Mouse (Mus musculus): ENCODE measurements around the gene Tiam1.

Gene Tiam1

DNA sequence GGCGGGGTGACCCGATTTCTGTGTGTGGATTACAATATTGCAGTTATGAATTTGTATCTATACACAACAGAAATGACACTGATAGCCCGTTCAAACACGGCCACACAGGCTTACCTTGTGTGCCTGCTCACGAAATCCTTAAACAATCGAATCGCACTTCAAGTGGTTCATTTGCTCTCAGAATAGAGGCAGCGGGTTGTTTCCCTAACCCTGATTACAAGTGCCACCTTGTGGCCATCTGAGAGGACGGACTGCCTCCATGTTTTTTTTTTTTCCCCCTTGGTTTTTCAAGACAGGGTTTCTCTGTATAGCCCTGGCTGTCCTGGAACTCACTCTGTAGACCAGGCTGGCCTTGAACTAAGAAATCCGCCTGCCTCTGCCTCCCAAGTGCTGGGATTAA lies 312.4 kb downstream of the Tiam1 start:
- ChIA-PET POLR2A (interaction anchor here in 2 of 4 experiments (1.0 to 1.4 kb wide), 2 partner anchors 389 kb away, joined by 3 read pairs; partner anchors contain the start of gene Sod1 (in 1 of the 2)), CTCF (interaction anchor here (0.6 to 2.1 kb wide), 9 partner anchors 10 to 339 kb away, joined by 3 to 13 read pairs (median 3); no protein-coding TSS in a partner anchor)

DNA sequence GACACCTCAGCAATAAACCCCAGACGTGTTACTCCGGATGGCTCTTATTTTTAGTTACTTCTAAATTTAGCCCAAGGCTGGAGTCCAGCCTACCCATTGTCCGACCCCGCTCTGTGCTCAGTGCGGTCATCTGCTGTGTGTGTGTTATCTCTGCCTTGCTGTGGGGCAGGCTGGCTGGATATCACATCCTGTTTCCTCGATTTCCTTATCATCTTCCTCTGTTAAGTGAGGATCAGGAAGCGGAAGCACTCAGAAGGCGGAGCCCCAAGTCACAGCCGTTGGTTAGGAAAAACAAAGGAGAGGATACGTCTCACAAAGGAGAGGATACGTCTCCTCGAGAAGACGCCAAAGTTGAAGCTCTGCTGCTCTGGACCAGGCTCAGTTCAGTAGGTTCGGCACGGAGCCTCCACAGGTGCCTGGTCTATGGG lies 313.3 kb downstream of the Tiam1 start:
- ChIA-PET CTCF (interaction anchor here in 2 of 4 experiments (0.5 to 1.0 kb wide), 4 partner anchors 35 to 60 kb away, joined by 3 to 4 read pairs (median 4); no protein-coding TSS in a partner anchor), POLR2A (no interaction called here)

GRCm38 (mm10) chr16:89827496-89828125 lies 316.0 kb downstream of the Tiam1 start:
- ChIA-PET CTCF (interaction anchor here in 1 of 4 experiments (0.6 to 1.7 kb wide), 2 partner anchors 52 to 53 kb away, joined by 4 read pairs; no protein-coding TSS in a partner anchor), POLR2A (interaction anchor here in 2 of 4 experiments (0.9 to 1.1 kb wide), 2 partner anchors 10 to 393 kb away, joined by 3 read pairs; partner anchors contain the start of gene Sod1 (in 1 of the 2))

DNA sequence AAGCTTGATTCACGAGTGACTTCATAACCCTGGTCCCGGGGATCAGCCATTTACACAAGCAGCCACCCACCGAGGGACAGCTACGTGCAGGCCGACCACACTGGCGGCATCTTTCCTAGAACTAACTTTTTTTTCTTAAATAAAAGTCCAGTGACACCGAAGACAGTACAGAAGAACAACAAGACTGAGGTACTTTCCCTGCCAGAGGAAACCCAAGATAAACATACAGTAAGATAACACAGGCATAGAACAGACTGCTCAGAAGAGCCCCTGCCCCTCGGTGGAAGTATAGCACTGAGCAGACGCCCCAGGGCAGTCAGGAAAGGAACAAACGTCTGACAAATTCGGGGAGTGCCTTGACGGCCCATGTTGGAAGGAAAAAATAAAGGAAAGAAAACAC lies 317.7 kb downstream of the Tiam1 start:
- ChIA-PET CTCF (interaction anchor here in 1 of 4 experiments (1.0 kb wide), 1 partner anchor 360 kb away, joined by 3 read pairs; no protein-coding TSS in a partner anchor), POLR2A (interaction anchor here in 1 of 4 experiments (0.6 kb wide), 1 partner anchor 346 kb away, joined by 3 read pairs; no protein-coding TSS in a partner anchor)

- CTCF ChIA-PET = interaction anchor here in 1 of 4 experiments (0.6 kb wide), 1 partner anchor 14 kb away, joined by 3 read pairs; no protein-coding TSS in a partner anchor
- POLR2A ChIA-PET = no interaction called here
These were observed 320.7 kb downstream of the Tiam1 start for GRCm38 (mm10) chr16:89822882-89823281.

DNA sequence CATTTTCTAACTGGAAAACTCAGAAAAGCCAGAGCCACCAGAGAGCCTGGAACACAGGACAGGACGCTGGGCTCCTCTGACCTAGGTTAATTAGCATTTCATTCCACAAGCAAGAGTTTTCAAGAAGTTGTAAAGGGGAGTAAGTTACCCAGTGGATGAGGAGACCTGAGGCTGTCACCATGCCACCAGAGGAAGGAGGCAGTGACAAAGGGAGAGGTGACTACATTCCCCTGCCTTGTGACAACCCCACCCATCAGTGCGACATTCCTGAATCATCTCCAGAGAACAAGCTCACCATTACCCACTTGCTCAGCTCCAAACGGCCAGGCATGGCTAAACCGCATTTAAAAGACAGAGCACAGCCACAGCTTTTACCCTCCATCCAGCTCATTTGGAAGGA lies 324.9 kb downstream of the Tiam1 start:
- ChIA-PET POLR2A (interaction anchor here in 2 of 4 experiments (0.9 to 1.0 kb wide), 2 partner anchors 170 to 402 kb away, joined by 3 to 4 read pairs; partner anchors contain the start of gene Sod1 (in 1 of the 2)), CTCF (no interaction called here)

GRCm38 (mm10) chr16:89817861-89818630 lies 325.5 kb downstream of the Tiam1 start:
- ChIA-PET CTCF (interaction anchor here in 2 of 4 experiments (0.9 to 1.7 kb wide), 3 partner anchors 39 to 368 kb away, joined by 3 to 4 read pairs (median 3); no protein-coding TSS in a partner anchor), POLR2A (interaction anchor here in 3 of 4 experiments (0.6 to 1.5 kb wide), 6 partner anchors 10 to 402 kb away, joined by 3 to 4 read pairs (median 3); partner anchors contain the start of gene Sod1 (in 2 of the 3))

GRCm38 (mm10) chr16:89817301-89817700 lies 326.3 kb downstream of the Tiam1 start:
- POLR2A ChIA-PET = interaction anchor here in 3 of 4 experiments (0.6 to 1.9 kb wide), 9 partner anchors 10 to 403 kb away, joined by 3 to 4 read pairs (median 3); partner anchors contain the start of gene Sod1 (in 3 of the 3)

DNA sequence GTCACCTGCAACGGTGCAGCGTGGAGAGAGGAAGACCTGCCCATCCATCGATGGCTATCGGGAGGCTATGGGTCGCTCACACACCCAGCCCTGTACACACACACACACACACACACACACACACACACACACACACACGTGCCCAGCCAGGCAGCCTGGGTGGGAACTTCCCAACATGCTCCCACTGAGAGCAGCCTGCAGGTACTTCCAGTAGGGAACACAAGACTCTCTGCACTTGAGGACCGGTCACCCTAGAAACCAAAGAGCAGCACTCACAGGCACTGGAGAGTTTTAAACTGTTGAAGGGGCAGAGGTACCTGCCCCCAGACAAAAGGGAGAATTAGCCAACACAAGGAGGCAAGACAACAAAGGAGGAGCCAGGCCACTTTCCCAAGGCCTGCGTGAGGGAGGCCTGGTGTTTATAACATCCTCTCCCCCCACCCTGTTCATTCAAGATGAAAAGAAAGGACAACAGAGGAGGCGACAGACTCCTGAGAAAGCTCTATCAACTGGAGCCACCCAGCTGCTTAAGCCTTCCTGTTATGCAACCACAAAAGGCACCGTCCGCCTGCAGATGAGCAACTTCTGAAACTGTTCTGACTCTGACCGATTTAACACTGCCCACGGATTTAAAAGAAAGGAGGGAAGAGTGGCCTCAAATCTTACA lies 326.9 kb downstream of the Tiam1 start:
- CTCF ChIA-PET = interaction anchor here in 3 of 4 experiments (0.5 to 1.7 kb wide), 5 partner anchors 21 to 370 kb away, joined by 3 to 14 read pairs (median 4); no protein-coding TSS in a partner anchor
- POLR2A ChIA-PET = interaction anchor here in 3 of 4 experiments (0.8 to 1.9 kb wide), 8 partner anchors 11 to 404 kb away, joined by 3 to 4 read pairs (median 3); partner anchors contain the start of gene Sod1 (in 3 of the 3)

More at GRCm38 (mm10) chr16:89817301-89817700, 326.3 kb downstream of the Tiam1 start:
- CTCF ChIA-PET = interaction anchor here in 2 of 4 experiments (0.9 to 1.7 kb wide), 3 partner anchors 38 to 369 kb away, joined by 3 to 4 read pairs (median 3); no protein-coding TSS in a partner anchor

DNA sequence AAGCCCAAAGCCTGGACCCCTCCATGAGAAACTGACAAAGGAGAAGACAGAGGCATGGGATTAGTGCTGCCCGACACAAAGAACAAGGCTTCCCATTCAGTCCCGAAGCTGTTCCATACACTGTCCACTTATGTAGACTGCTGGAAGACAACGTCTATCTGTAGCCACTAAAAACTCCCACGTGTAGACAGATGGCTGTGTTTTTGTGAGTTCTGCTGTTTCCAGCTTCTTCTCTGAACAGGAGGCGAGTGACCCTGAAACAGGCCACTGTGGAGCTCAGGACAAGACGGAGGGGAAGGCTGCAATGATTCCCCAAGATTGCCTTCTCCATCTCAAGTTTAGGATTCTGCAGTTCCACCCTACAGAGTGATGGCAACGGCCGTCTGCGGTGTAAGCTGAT lies 330.0 kb downstream of the Tiam1 start:
- ChIA-PET POLR2A (interaction anchor here in 1 of 4 experiments (0.8 kb wide), 1 partner anchor 384 kb away, joined by 3 read pairs; no protein-coding TSS in a partner anchor), CTCF (interaction anchor here in 1 of 4 experiments (0.7 kb wide), 1 partner anchor 10 kb away, joined by 6 read pairs; no protein-coding TSS in a partner anchor)

GRCm38 (mm10) chr16:89812891-89813290 lies 330.7 kb downstream of the Tiam1 start:
- POLR2A ChIA-PET = interaction anchor here in 1 of 4 experiments (0.8 kb wide), 1 partner anchor 385 kb away, joined by 3 read pairs; no protein-coding TSS in a partner anchor
- CTCF ChIA-PET = no interaction called here

- CTCF ChIA-PET = no interaction called here
- POLR2A ChIA-PET = no interaction called here
These were observed 333.2 kb downstream of the Tiam1 start for GRCm38 (mm10) chr16:89810398-89810797.

DNA sequence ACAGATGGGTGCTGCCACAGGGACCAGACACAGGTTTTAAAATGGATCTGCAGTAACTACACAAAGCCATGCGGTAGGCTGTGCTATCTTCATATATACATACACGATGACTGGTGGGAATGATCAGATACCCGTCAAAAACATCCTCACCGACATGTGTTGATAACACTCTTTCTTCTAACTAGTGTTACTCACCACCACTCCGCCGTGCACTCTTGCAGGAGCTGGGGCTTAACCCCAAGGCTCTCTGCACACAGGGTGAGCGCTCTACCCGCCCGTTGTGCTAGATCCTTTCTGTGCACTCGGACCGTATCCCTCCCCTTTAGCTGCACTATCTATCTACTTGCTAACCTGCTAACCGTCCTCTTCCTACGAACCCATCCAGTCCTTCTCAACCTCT lies 335.4 kb downstream of the Tiam1 start:
- POLR2A ChIA-PET = interaction anchor here in 1 of 4 experiments (0.6 kb wide), 1 partner anchor 8 kb away, joined by 4 read pairs; no protein-coding TSS in a partner anchor
- CTCF ChIA-PET = interaction anchor here in 1 of 4 experiments (0.6 kb wide), 1 partner anchor 9 kb away, joined by 3 read pairs; no protein-coding TSS in a partner anchor

- POLR2A ChIA-PET = no interaction called here
- CTCF ChIA-PET = no interaction called here
These were observed 337.6 kb downstream of the Tiam1 start for GRCm38 (mm10) chr16:89805946-89806345.

DNA sequence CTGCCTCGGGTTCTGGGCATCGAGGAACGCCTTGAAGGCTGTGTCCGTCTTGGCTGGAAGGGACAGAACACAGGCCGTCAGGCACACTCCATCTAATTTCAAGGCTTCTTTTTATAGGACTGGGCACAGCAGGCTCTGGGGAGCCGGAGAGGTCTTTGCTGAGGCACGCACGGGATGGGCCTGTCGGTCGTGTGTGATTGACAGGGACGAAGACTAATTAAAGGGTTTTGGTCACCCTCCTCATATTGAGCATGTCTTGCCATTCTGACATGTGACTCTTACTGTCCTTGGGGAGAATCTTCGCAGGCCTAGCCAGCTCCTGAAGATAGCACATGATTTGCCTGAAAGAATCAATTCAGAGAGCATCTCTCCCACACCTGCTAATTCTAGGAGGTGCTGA lies 338.4 kb downstream of the Tiam1 start:
- ChIA-PET POLR2A (interaction anchor here in 1 of 4 experiments (0.6 kb wide), 1 partner anchor 96 kb away, joined by 7 read pairs; no protein-coding TSS in a partner anchor), CTCF (no interaction called here)

- CTCF ChIA-PET = no interaction called here
- POLR2A ChIA-PET = interaction anchor here in 3 of 4 experiments (0.6 to 1.0 kb wide), 3 partner anchors 15 to 585 kb away, joined by 3 to 4 read pairs (median 4); partner anchors contain the start of gene Sod1 (in 1 of the 3)
These were observed 342.1 kb downstream of the Tiam1 start for GRCm38 (mm10) chr16:89801493-89801892.

GRCm38 (mm10) chr16:89799772-89800171 lies 343.8 kb downstream of the Tiam1 start:
- ChIA-PET POLR2A (interaction anchor here in 2 of 4 experiments (0.6 to 1.0 kb wide), 4 partner anchors 8 to 122 kb away, joined by 3 to 4 read pairs (median 3); no protein-coding TSS in a partner anchor), CTCF (interaction anchor here (0.5 to 1.7 kb wide), 12 partner anchors 9 to 411 kb away, joined by 3 to 8 read pairs (median 4); no protein-coding TSS in a partner anchor)

- POLR2A ChIA-PET = no interaction called here
These were observed 347.0 kb downstream of the Tiam1 start for GRCm38 (mm10) chr16:89796566-89796965.

More at GRCm38 (mm10) chr16:89796566-89796965, 347.0 kb downstream of the Tiam1 start:
- CTCF ChIA-PET = interaction anchor here in 2 of 4 experiments (1.2 to 2.1 kb wide), 3 partner anchors 22 to 371 kb away, joined by 3 to 5 read pairs (median 4); no protein-coding TSS in a partner anchor
